In the genomic region with DNA sequence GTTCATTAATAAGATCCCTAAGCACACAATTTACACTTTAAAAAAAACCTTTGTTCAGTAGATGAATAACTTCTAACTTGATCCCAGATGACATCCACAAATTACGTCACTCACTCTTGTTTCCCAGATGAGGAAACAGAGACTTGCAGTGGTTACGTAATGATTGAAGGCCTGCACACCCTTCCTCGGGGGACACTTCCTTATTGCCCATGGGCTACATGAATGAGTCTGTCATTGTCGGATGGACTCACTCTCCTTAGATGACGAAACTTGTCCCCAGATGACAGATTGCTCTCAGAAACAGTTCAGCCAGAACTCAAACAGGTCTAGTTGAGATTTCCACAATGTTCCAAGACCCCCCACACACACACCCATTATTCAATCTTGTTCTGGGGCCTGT, we compare ENCODE assay signal across 30 mouse cellular contexts.
DNase-seq lines count a peak whose midpoint lies in the region; ATAC-seq lines count a peak whose summit lies in the region.
"Had no signal": no experiment of that assay in that cellular context is flagged by ENCODE, and none has a peak within 500 bp of the region (broad histone marks: within the 10 kb centered on the region; RNA-seq: fewer than 3 reads in every experiment).

No protein-coding gene starts in this region.

- WGBS in intestine, embryonic 16.5 days = 46% methylated on average over 5 of the region's 5 CpGs
- 79% methylated on average over 5 of the region's 5 CpGs for WGBS in hindbrain, embryonic 14.5 days

- no peaks in the 10 kb centered on the region for H3K27me3 ChIP-seq in intestine, embryonic 16.5 days (replicated peaks; ENCODE audit: control insufficient read depth, insufficient read depth, low read length)
- H3K27me3 ChIP-seq in hindbrain, embryonic 14.5 days (ENCODE audit: control insufficient read depth, insufficient read depth, low read length) = 0 out of 2 replicates have a peak, but pooled peaks cover 2% of the 10 kb centered on the region
- H3K27me3 ChIP-seq: liver, embryonic 15.5 days had no signal

- H3K27ac ChIP-seq in intestine, embryonic 16.5 days (ENCODE audit: low read length) = no peak overlapping the region
- H3K27ac ChIP-seq in hindbrain, embryonic 14.5 days = no peak overlapping the region
- H3K27ac ChIP-seq: embryonic facial prominence, embryonic 13.5 days; heart, embryonic 13.5 days; hindbrain, embryonic 10.5 days; liver, embryonic 15.5 days; neural tube, embryonic 15.5 days had no signal

- DNase-seq in heart, adult 18-20 months = peak; percentile 16 to 29
- DNase-seq in heart, postnatal 36 days = no peak
- peak; percentile 14 for DNase-seq in adipocyte (ENCODE audit: low spot score)
- peak; percentile 76 for DNase-seq in skeletal muscle tissue, adult 2 months (ENCODE audit: low read depth, low spot score)
- DNase-seq in urinary bladder, postnatal 25 days (ENCODE audit: low spot score) = no peak
- no peak for DNase-seq in hindbrain, embryonic 14.5 days (ENCODE audit: low spot score)
- DNase-seq: adrenal gland, postnatal 14 days; cerebellum, adult 11-12 months; cerebellum, adult 9-11 months; gastrocnemius, postnatal 14 days; heart, postnatal 10 days; kidney, adult 9 months; kidney, postnatal 10 days; layer of hippocampus, postnatal 36 days; liver; lung, postnatal 4 days; midbrain, embryonic 14.5 days; right cerebral cortex, adult 18-20 months; right cerebral cortex, postnatal 4 days; thymus, postnatal 4 days had no signal

- intact Hi-C loops in heart, postnatal 36 days (cut with DNase I) = no loop called here

- no peaks in the 10 kb centered on the region for H3K9me3 ChIP-seq in intestine, embryonic 16.5 days (ENCODE audit: control insufficient read depth, low read length)
- 0 out of 2 replicates have a peak, but pooled peaks cover 4% of the 10 kb centered on the region for H3K9me3 ChIP-seq in hindbrain, embryonic 14.5 days (ENCODE audit: control insufficient read depth, low read length)
- H3K9me3 ChIP-seq: embryonic facial prominence, embryonic 13.5 days; liver, embryonic 15.5 days; neural tube, embryonic 15.5 days had no signal

- H3K4me2 ChIP-seq in intestine, embryonic 16.5 days (ENCODE audit: low read depth, low read length) = no peak overlapping the region
- no peak overlapping the region for H3K4me2 ChIP-seq in hindbrain, embryonic 14.5 days (replicated peaks)
- H3K4me2 ChIP-seq: embryonic facial prominence, embryonic 13.5 days; heart, embryonic 13.5 days; liver, embryonic 15.5 days; neural tube, embryonic 15.5 days had no signal

- peaks cover 5% of the 10 kb centered on the region; the same call in 1 of the 2 replicates for H3K4me1 ChIP-seq in intestine, embryonic 16.5 days (ENCODE audit: control insufficient read depth, insufficient read depth, low read length)
- H3K4me1 ChIP-seq in hindbrain, embryonic 14.5 days (replicated peaks; ENCODE audit: control insufficient read depth, insufficient read depth, low read length) = no peaks in the 10 kb centered on the region
- H3K4me1 ChIP-seq: liver, embryonic 15.5 days had no signal

- no peaks in the 10 kb centered on the region for H3K36me3 ChIP-seq in intestine, embryonic 16.5 days (ENCODE audit: control insufficient read depth, insufficient read depth, low read length)
- H3K36me3 ChIP-seq in hindbrain, embryonic 14.5 days (replicated peaks; ENCODE audit: control insufficient read depth, insufficient read depth) = no peaks in the 10 kb centered on the region
- H3K36me3 ChIP-seq: embryonic facial prominence, embryonic 13.5 days; heart, embryonic 13.5 days; hindbrain, embryonic 10.5 days; liver, embryonic 15.5 days; neural tube, embryonic 15.5 days had no signal

- peak; percentile 76 for ATAC-seq in intestine, embryonic 16.5 days
- no peak for ATAC-seq in hindbrain, embryonic 14.5 days (ENCODE audit: low FRiP score)
- ATAC-seq: CD4-positive, CD25-positive, alpha-beta regulatory T cell, adult 4 months; forebrain, embryonic 16.5 days; hindbrain, embryonic 16.5 days had no signal

- no peak overlapping the region for H3K9ac ChIP-seq in intestine, embryonic 16.5 days (ENCODE audit: low read depth, low read length)
- H3K9ac ChIP-seq in hindbrain, embryonic 14.5 days = no peak overlapping the region
- H3K9ac ChIP-seq: embryonic facial prominence, embryonic 13.5 days; heart, embryonic 13.5 days; liver, embryonic 15.5 days; neural tube, embryonic 15.5 days had no signal

- no peak overlapping the region for H3K4me3 ChIP-seq in intestine, embryonic 16.5 days (ENCODE audit: low read length)
- no peak overlapping the region for H3K4me3 ChIP-seq in hindbrain, embryonic 14.5 days (replicated peaks; ENCODE audit: low read length)
- H3K4me3 ChIP-seq: embryonic facial prominence, embryonic 13.5 days; erythroblast, embryonic 14.5 days; heart, embryonic 13.5 days; hindbrain, embryonic 10.5 days; liver, embryonic 15.5 days; neural tube, embryonic 15.5 days had no signal

Comparison
In these comparisons a context has a peak if more than half of its experiments do, and no peak if none do; other contexts are left out.
1. DNase-seq: peak in heart, adult 18-20 months (2 of 2), adipocyte (single experiment) and skeletal muscle tissue, adult 2 months (single experiment); none in heart, postnatal 36 days (0 of 2), urinary bladder, postnatal 25 days (single experiment) and hindbrain, embryonic 14.5 days (single experiment).